Mouse (Mus musculus) heart, adult 2 months (tissue): Measurements from ENCODE around the gene Fam129a. TPM values are rescaled to one million over a fixed set of nuclear protein-coding genes. Genes with fewer than 3 reads are reported as not detected.
"Not testable (repeated sequence)": the region's sequence is repeated elsewhere in the genome, so short reads cannot be mapped to it uniquely, and the experiment has no call there.

Experiments used
- DNase-seq, 2 experiments: peaks; one replicate each; pipeline ENCODE4 v3.0.0; 2021
- H3K27ac ChIP-seq: fragments of 200-600 bp; 2 replicates; pipeline ENCODE4 v1.8.1; 2022
- H3K27me3 ChIP-seq: fragments of 200-500 bp; 2 replicates; pipeline ENCODE4 v1.6.1; 2012; ENCODE audit warnings: mild to moderate bottlenecking, low read length, inconsistent platforms, mixed read lengths; ENCODE audit not compliant: control insufficient read depth, insufficient read depth
- H3K36me3 ChIP-seq: fragments of 200-500 bp; 2 replicates; pipeline ENCODE4 v1.6.1; 2012; ENCODE audit warnings: low read length, inconsistent platforms; ENCODE audit not compliant: control insufficient read depth, insufficient read depth
- H3K4me1 ChIP-seq: fragments of 200-500 bp; 2 replicates; pipeline ENCODE4 v1.6.1; 2011; ENCODE audit warnings: low read length; ENCODE audit not compliant: control insufficient read depth, insufficient read depth
- H3K4me3 ChIP-seq: fragments of 200-600 bp; 2 replicates; pipeline ENCODE4 v1.8.1; 2022
- H3K79me2 ChIP-seq: fragments of 200-500 bp; replicated peaks from 2 replicates; pipeline ENCODE4 v1.6.1; 2012; ENCODE audit warnings: mild to moderate bottlenecking, inconsistent platforms, low read length, moderate library complexity, mixed read lengths; ENCODE audit not compliant: control insufficient read depth, insufficient read depth
- H3K9ac ChIP-seq: fragments of 200-500 bp; 2 replicates; pipeline ENCODE4 v1.6.1; 2012; ENCODE audit warnings: low read depth, mild to moderate bottlenecking, control low read depth, inconsistent platforms, low read length, mixed read lengths
- CTCF ChIP-seq: fragments of 200-600 bp; IDR thresholded peaks from 2 replicates; pipeline ENCODE4 v1.8.1; 2022; ENCODE audit warnings: antibody characterized with exemption, mild to moderate bottlenecking, moderate library complexity
- EP300 ChIP-seq: fragments of 200-500 bp; IDR thresholded peaks from 2 replicates; pipeline ENCODE4 v1.6.1; 2011; ENCODE audit warnings: low read depth, low read length, control low read depth; ENCODE audit not compliant: insufficient read depth
- POLR2A ChIP-seq: fragments of 200-500 bp; IDR thresholded peaks from 2 replicates; pipeline ENCODE4 v1.6.1; 2011; ENCODE audit warnings: mild to moderate bottlenecking, low read depth, low read length, control low read depth; ENCODE audit not compliant: insufficient read depth
- WGBS: fragments of 180-500 bp; shearing (Covaris S2); methylation state at CpG from one replicate; pipeline ENCODE4 v1.1.7; 2018; 5-methylcytosine and 5-hydroxymethylcytosine counted together
- intact Hi-C: fragments of 180-260 bp; cut with DNase I; formaldehyde crosslinking; loops from one replicate; pipeline ENCODE4 v1.15.1; 2025
- polyA plus RNA-seq: library from polyadenylated mRNA; depleted of rRNA; stranded (reverse); fragments of >200 nt; gene quantifications from 2 replicates; pipeline ENCODE4 v1.2.3, GENCODE M21; 2012
- total RNA-seq, 2 experiments: library from RNA; stranded (reverse); gene quantifications; 2 replicates each; pipeline ENCODE4 v1.2.3; 2021

Gene Fam129a
- total and polyA plus RNA-seq, 3 experiments: 6.2 to 14.9 (median 13.3) TPM

GRCm38 (mm10) chr1:151598876-151599275, 27.9 kb downstream of the Fam129a start:
- Histone ChIP-seq H3K36me3 (no peaks in the 10 kb centered on the region; the same call in 1 of the 2 replicates), H3K27me3 (no peaks in the 10 kb centered on the region), H3K27ac (no peak overlapping the region), H3K4me1 (peaks cover 6% of the 10 kb centered on the region), H3K9ac (no peak overlapping the region), H3K79me2 (no peaks in the 10 kb centered on the region), H3K4me3 (no peak overlapping the region)
- peak in 1 of 2 experiments; percentile 10 for DNase-seq
- TF ChIP-seq POLR2A: no peak
- TF ChIP-seq CTCF: no peak
- no peak for TF ChIP-seq EP300
- 93% methylated on average over 2 of the region's 2 CpGs for WGBS
- intact Hi-C loops: loop anchor here (5.0 kb wide), 1 partner anchor 1228 kb away; no protein-coding TSS in a partner anchor

GRCm38 (mm10) chr1:151604328-151604727, 33.3 kb downstream of the Fam129a start:
- no peak for TF ChIP-seq EP300
- no peak for TF ChIP-seq CTCF
- no peak for TF ChIP-seq POLR2A
- Histone ChIP-seq H3K4me1 (peaks cover 6% of the 10 kb centered on the region), H3K27me3 (no peaks in the 10 kb centered on the region), H3K36me3 (no peaks in the 10 kb centered on the region; the same call in 1 of the 2 replicates), H3K4me3 (no peak overlapping the region), H3K27ac (peak overlapping the region; percentile 45; the same call in 1 of the 2 replicates), H3K79me2 (no peaks in the 10 kb centered on the region; the same call in 1 of the 2 replicates), H3K9ac (no peak overlapping the region)
- DNase-seq: no peak
- 48% methylated on average over 2 of the region's 2 CpGs for WGBS
- intact Hi-C loops: no loop called here

- DNase-seq: peak; percentile 66 to 72
- H3K4me1 ChIP-seq, H3K79me2 ChIP-seq, H3K27me3 ChIP-seq, intact Hi-C loops, H3K4me3 ChIP-seq, H3K36me3 ChIP-seq, H3K9ac ChIP-seq: not testable (repeated sequence)
- 22% methylated on average over 3 of the region's 3 CpGs for WGBS
- H3K27ac ChIP-seq: peak overlapping the region; percentile 38; the same call in 1 of the 2 replicates
Measured at GRCm38 (mm10) chr1:151607957-151608356, 37.0 kb downstream of the Fam129a start.

- H3K27ac ChIP-seq: no peak overlapping the region
Measured at GRCm38 (mm10) chr1:151610621-151611020, 39.6 kb downstream of the Fam129a start.

GRCm38 (mm10) chr1:151614320-151614935, 43.4 kb downstream of the Fam129a start:
- Histone ChIP-seq H3K4me3 (no peak overlapping the region), H3K27me3 (no peaks in the 10 kb centered on the region), H3K27ac (no peak overlapping the region), H3K9ac (no peak overlapping the region), H3K79me2 (no peaks in the 10 kb centered on the region), H3K4me1 (peaks cover 2% of the 10 kb centered on the region), H3K36me3 (no peaks in the 10 kb centered on the region)
- TF ChIP-seq EP300 (no peak), POLR2A (no peak), CTCF (no peak)
- 56% methylated on average over 10 of the region's 10 CpGs for WGBS
- intact Hi-C loops: no loop called here
- no peak for DNase-seq

More at GRCm38 (mm10) chr1:151610621-151611020, 39.6 kb downstream of the Fam129a start:
- Histone ChIP-seq H3K4me3 (no peak overlapping the region), H3K36me3 (no peaks in the 10 kb centered on the region; the same call in 1 of the 2 replicates), H3K9ac (no peak overlapping the region), H3K4me1 (peaks cover 2% of the 10 kb centered on the region), H3K27me3 (no peaks in the 10 kb centered on the region), H3K79me2 (no peaks in the 10 kb centered on the region; the same call in 1 of the 2 replicates)
- intact Hi-C loops: no loop called here
- TF ChIP-seq EP300: no peak
- no peak for TF ChIP-seq CTCF
- no peak for TF ChIP-seq POLR2A
- no peak for DNase-seq

GRCm38 (mm10) chr1:151615625-151616024, 44.6 kb downstream of the Fam129a start:
- intact Hi-C loops: loop anchor here (5.0 kb wide), 1 partner anchor 43 kb away; the partner anchor contains the start of gene Fam129a
- no peak overlapping the region for H3K27ac ChIP-seq
- no peaks in the 10 kb centered on the region for H3K27me3 ChIP-seq
- peaks cover 5% of the 10 kb centered on the region for H3K4me1 ChIP-seq
- DNase-seq: no peak
- no peak overlapping the region for H3K9ac ChIP-seq
- H3K4me3 ChIP-seq: no peak overlapping the region
- WGBS: 94% methylated on average over 6 of the region's 6 CpGs
- TF ChIP-seq POLR2A: no peak
- no peak for TF ChIP-seq EP300
- no peak for TF ChIP-seq CTCF
- no peaks in the 10 kb centered on the region for H3K36me3 ChIP-seq
- H3K79me2 ChIP-seq: no peaks in the 10 kb centered on the region
